Mouse (Mus musculus): ENCODE measurements around the gene Ggt6.

GRCm38 (mm10) chr11:72397811-72398525 is 37.4 kb upstream of the Ggt6 start:
- TF ChIP-seq CTCF (IDR thresholded peaks at IDR 0.05; ENCODE audit: insufficient read depth, low read length) (no peak), POLR2A (IDR thresholded peaks at IDR 0.05; ENCODE audit: borderline replicate concordance, extremely low read depth, low read depth, low read length) (no peak)
